14 mouse cellular contexts compared by ENCODE assay signal in the genomic region with DNA sequence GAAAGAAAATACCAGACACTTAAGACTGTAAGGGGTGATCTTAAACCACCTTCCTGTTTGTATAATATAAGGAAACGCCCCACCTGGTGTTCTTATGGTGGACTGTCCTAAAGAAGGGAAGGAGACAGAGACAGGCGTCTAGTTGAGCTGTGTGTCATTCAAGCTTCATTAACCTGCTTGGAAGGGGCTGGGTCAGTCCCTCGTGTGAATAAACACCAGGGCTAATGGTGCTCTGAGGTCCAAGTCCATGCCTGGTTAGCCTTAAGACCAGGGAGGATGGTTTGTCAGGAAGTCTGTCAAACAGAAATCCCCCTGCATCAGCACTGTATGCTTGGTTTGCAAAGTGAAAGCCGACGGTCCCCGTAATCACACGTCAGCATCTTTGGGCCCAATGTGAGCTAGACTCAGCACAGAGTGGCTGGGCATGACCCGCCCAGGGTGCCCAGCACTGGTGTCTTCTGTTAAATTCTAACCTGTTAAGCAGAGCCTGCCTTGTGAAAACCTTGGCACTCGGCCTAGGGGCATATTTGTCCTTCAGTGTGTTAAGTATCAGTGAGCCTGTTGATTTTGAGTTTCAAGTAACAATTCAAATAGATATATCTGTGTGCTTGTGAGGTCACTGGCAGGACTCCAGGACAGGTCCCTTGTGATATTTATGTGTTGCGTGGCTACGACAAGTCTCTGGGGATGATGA. TPM values are rescaled to one million over a fixed set of nuclear protein-coding genes. Genes with fewer than 3 reads are reported as not detected.
A peak's percentile ranks its signal among the peaks of the same experiment; 100 is the strongest.
DNase-seq lines count a peak whose midpoint lies in the region; ATAC-seq and TF ChIP-seq lines count a peak whose summit lies in the region.
"Had no signal": no experiment of that assay in that cellular context is flagged by ENCODE, and none has a peak within 500 bp of the region (broad histone marks: within the 10 kb centered on the region; RNA-seq: fewer than 3 reads in every experiment).

No protein-coding gene starts in this region.

- WGBS in embryonic facial prominence, embryonic 14.5 days: 80% methylated on average over 11 of the region's 11 CpGs
- 85% methylated on average over 11 of the region's 11 CpGs for WGBS in embryonic facial prominence, embryonic 10.5 days
- 53% methylated on average over 11 of the region's 11 CpGs for WGBS in kidney, embryonic 16.5 days
- 84% methylated on average over 11 of the region's 11 CpGs for WGBS in hindbrain, postnatal 0 days

- no peak overlapping the region for H3K4me3 ChIP-seq in embryonic facial prominence, embryonic 14.5 days (ENCODE audit: low read depth, low read length)
- no peak overlapping the region for H3K4me3 ChIP-seq in embryonic facial prominence, embryonic 10.5 days
- H3K4me3 ChIP-seq in kidney, embryonic 16.5 days (ENCODE audit: low read length): no peak overlapping the region
- H3K4me3 ChIP-seq in left cerebral cortex, adult 2 months: no peak overlapping the region
- no peak overlapping the region for H3K4me3 ChIP-seq in hindbrain, postnatal 0 days (ENCODE audit: low read length)
- H3K4me3 ChIP-seq: embryonic facial prominence, embryonic 13.5 days had no signal

- peak; percentile 41; the same call in 1 of the 2 replicates for ATAC-seq in embryonic facial prominence, embryonic 14.5 days (ENCODE audit: low read depth)
- ATAC-seq in kidney, embryonic 16.5 days (ENCODE audit: low FRiP score, low TSS enrichment): peak; percentile 91
- ATAC-seq in megakaryocyte-erythroid progenitor cell, adult 5-6 weeks (replicated peaks; ENCODE audit: low FRiP score, low TSS enrichment, poor library complexity, severe bottlenecking): 0 out of 2 replicates have a peak, but pooled peaks have one; percentile 32
- no peak for ATAC-seq in hindbrain, postnatal 0 days
- ATAC-seq: forebrain, embryonic 16.5 days had no signal

- no peaks in the 10 kb centered on the region for H3K27me3 ChIP-seq in embryonic facial prominence, embryonic 14.5 days (replicated peaks; ENCODE audit: control insufficient read depth, insufficient read depth, low read length)
- no peaks in the 10 kb centered on the region for H3K27me3 ChIP-seq in embryonic facial prominence, embryonic 10.5 days (replicated peaks; ENCODE audit: low read depth, poor library complexity, severe bottlenecking)
- no peaks in the 10 kb centered on the region for H3K27me3 ChIP-seq in kidney, embryonic 16.5 days (ENCODE audit: insufficient read depth, low read length)
- H3K27me3 ChIP-seq in hindbrain, postnatal 0 days (ENCODE audit: insufficient read depth, low read length): no peaks in the 10 kb centered on the region
- H3K27me3 ChIP-seq: embryonic facial prominence, embryonic 13.5 days had no signal

- no peak overlapping the region for H3K9ac ChIP-seq in embryonic facial prominence, embryonic 14.5 days (ENCODE audit: low read depth, low read length)
- no peak overlapping the region for H3K9ac ChIP-seq in kidney, embryonic 16.5 days (replicated peaks; ENCODE audit: low read length)
- no peak overlapping the region for H3K9ac ChIP-seq in hindbrain, postnatal 0 days (replicated peaks; ENCODE audit: low read length)
- H3K9ac ChIP-seq: embryonic facial prominence, embryonic 13.5 days had no signal

- 0 out of 2 replicates have a peak, but pooled peaks cover 4% of the 10 kb centered on the region for H3K4me1 ChIP-seq in embryonic facial prominence, embryonic 14.5 days (ENCODE audit: control insufficient read depth, insufficient read depth, low read length)
- peaks cover 10% of the 10 kb centered on the region for H3K4me1 ChIP-seq in embryonic facial prominence, embryonic 10.5 days
- peaks cover 36% of the 10 kb centered on the region for H3K4me1 ChIP-seq in kidney, embryonic 16.5 days (ENCODE audit: insufficient read depth, low read length)
- no peaks in the 10 kb centered on the region for H3K4me1 ChIP-seq in hindbrain, postnatal 0 days (ENCODE audit: insufficient read depth, low read length)

- TF ChIP-seq CTCF in left cerebral cortex, adult 2 months (IDR thresholded peaks at IDR 0.05): no peak
- no peak for TF ChIP-seq CTCF in hindbrain, postnatal 0 days (IDR thresholded peaks at IDR 0.05; ENCODE audit: low read depth)

- H3K4me2 ChIP-seq in embryonic facial prominence, embryonic 14.5 days (ENCODE audit: low read depth, low read length): no peak overlapping the region
- H3K4me2 ChIP-seq in kidney, embryonic 16.5 days (replicated peaks; ENCODE audit: low read depth, low read length): no peak overlapping the region
- no peak overlapping the region for H3K4me2 ChIP-seq in hindbrain, postnatal 0 days (ENCODE audit: low read depth, low read length)
- H3K4me2 ChIP-seq: embryonic facial prominence, embryonic 13.5 days had no signal

- intact Hi-C loops in left cerebral cortex, adult 2 months (cut with DNase I): no loop called here

- DNase-seq in embryonic facial prominence, embryonic 14.5 days (ENCODE audit: low spot score): peak; percentile 44
- DNase-seq in embryonic facial prominence, embryonic 10.5 days (ENCODE audit: low spot score): no peak
- peak; percentile 42 to 71 for DNase-seq in lung, adult 18-20 months
- no peak for DNase-seq in lung, postnatal 25 days (ENCODE audit: low spot score)
- no peak for DNase-seq in left cerebral cortex, adult 2 months (ENCODE audit: extremely low spot score in 1 of 2, low spot score in 2 of 2)
- DNase-seq in hindbrain, postnatal 0 days (ENCODE audit: low spot score): no peak
- DNase-seq: cerebellum, adult 8-10 months had no signal

- H3K9me3 ChIP-seq in embryonic facial prominence, embryonic 14.5 days (ENCODE audit: control insufficient read depth, low read length): no peaks in the 10 kb centered on the region
- no peaks in the 10 kb centered on the region for H3K9me3 ChIP-seq in embryonic facial prominence, embryonic 10.5 days
- H3K9me3 ChIP-seq in kidney, embryonic 16.5 days (ENCODE audit: low read length): no peaks in the 10 kb centered on the region
- H3K9me3 ChIP-seq in hindbrain, postnatal 0 days (ENCODE audit: low read length): no peaks in the 10 kb centered on the region
- H3K9me3 ChIP-seq: embryonic facial prominence, embryonic 13.5 days had no signal

- H3K36me3 ChIP-seq in embryonic facial prominence, embryonic 14.5 days (ENCODE audit: control insufficient read depth, insufficient read depth, low read length): peaks cover 33% of the 10 kb centered on the region
- H3K36me3 ChIP-seq in embryonic facial prominence, embryonic 10.5 days (replicated peaks): peaks cover 72% of the 10 kb centered on the region
- peaks cover 19% of the 10 kb centered on the region for H3K36me3 ChIP-seq in kidney, embryonic 16.5 days (ENCODE audit: insufficient read depth, low read length)
- H3K36me3 ChIP-seq in hindbrain, postnatal 0 days (ENCODE audit: insufficient read depth, low read length): peaks cover 6% of the 10 kb centered on the region; the same call in 1 of the 2 replicates

- H3K27ac ChIP-seq in embryonic facial prominence, embryonic 14.5 days (replicated peaks; ENCODE audit: low read depth, low read length): no peak overlapping the region
- H3K27ac ChIP-seq in embryonic facial prominence, embryonic 10.5 days (replicated peaks): no peak overlapping the region
- peak overlapping the region; percentile 84 for H3K27ac ChIP-seq in kidney, embryonic 16.5 days (ENCODE audit: low read length)
- H3K27ac ChIP-seq in left cerebral cortex, adult 2 months: no peak overlapping the region
- no peak overlapping the region for H3K27ac ChIP-seq in hindbrain, postnatal 0 days
- H3K27ac ChIP-seq: embryonic facial prominence, embryonic 13.5 days had no signal

RNA-seq across cellular contexts. Expression of gene Mrln, which starts 23.0 kb away (rescaled TPM):
- 49.9 and 73.9 TPM in 2 replicates for polyA plus RNA-seq in embryonic facial prominence, embryonic 14.5 days (2014; fragmentation: Nextera tagmentation; extraction: Ambion mirVana)
- polyA plus RNA-seq in embryonic facial prominence, embryonic 10.5 days (2016; fragmentation: Nextera tagmentation; extraction: Ambion mirVana): 2.1 and 2.6 TPM in 2 replicates
- 4.9 and 7.5 TPM in 2 replicates for polyA plus RNA-seq in kidney, embryonic 16.5 days (2015; fragmentation: Nextera tagmentation; extraction: Ambion mirVana)
- total RNA-seq in megakaryocyte-erythroid progenitor cell, adult 5-6 weeks (2014; fragmentation: Nextera tagmentation): not detected in 2 replicates
- total RNA-seq in megakaryocyte-erythroid progenitor cell, adult 5-6 weeks (2017): not detected in 2 replicates
- not detected for total RNA-seq in left cerebral cortex, adult 2 months (2021)
- 5.3 and 6.3 TPM in 2 replicates for total RNA-seq in hindbrain, postnatal 0 days (2014; rRNA removed)
- polyA plus RNA-seq in hindbrain, postnatal 0 days (2015; fragmentation: Nextera tagmentation; extraction: Ambion mirVana): 3.3 and 3.9 TPM in 2 replicates
- total RNA-seq: left cerebral cortex, postnatal 25 days; megakaryocyte progenitor cell, adult 5-6 weeks had no signal
- polyA plus RNA-seq: forebrain, embryonic 16.5 days; small intestine, adult 2 months had no signal

Comparison
In these comparisons a context has a peak if more than half of its experiments do, and no peak if none do; other contexts are left out.
1. DNase-seq: peak in embryonic facial prominence, embryonic 14.5 days (single experiment) and lung, adult 18-20 months (2 of 2); none in embryonic facial prominence, embryonic 10.5 days (single experiment), lung, postnatal 25 days (single experiment), left cerebral cortex, adult 2 months (0 of 2) and hindbrain, postnatal 0 days (single experiment).